Mouse (Mus musculus) spleen, embryonic (tissue): ENCODE measurements around the gene Patz1.

ENCODE experiments used
- CTCF ChIA-PET: fragments of 350-600 bp; sonication (Branson Sonifier 250); formaldehyde crosslinking; loops from one replicate; lab custom pipeline; 2022; lab: Charles Lee

The Patz1 gene

DNA sequence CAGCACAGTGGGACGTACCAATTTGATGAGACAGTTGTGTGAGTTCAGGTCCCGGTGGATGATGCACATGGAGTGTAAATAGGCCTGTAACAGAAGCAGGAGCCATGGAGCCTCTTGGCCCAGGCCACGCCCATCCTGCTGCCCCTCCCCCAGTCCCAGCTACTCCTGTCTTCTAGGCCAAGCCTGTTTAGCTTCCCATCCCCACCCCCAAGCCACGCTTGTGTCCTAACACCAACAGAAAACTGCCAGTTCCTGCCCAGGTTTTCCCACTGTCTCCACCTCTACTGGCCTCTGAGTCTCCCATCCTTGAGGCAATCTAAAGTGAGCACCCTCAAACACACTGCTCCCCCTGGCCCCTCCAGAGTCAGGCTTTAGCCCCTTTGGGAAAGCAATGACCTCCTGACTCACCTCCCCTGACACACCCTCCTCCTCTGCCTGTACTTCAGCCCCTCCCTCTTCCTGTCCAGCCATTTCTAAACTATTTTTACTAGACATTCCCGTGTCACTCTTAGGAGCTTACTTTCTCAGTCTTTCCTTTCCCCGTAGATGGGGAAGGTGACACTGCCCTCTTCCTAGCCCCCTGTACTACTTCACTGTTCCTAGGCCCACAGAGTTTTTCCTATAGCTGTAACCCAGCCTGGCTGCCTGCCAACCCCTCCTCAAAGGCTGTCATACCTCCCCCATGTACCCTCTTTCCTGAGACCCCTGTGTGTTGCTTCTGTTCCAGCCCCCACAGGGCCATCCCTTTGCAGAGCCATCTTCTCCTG is 60.1 kb downstream of the Patz1 start:
- CTCF ChIA-PET: interaction anchor here (0.5 to 0.6 kb wide), 3 partner anchors 8 to 236 kb away, joined by 3 read pairs; no protein-coding TSS in a partner anchor

DNA sequence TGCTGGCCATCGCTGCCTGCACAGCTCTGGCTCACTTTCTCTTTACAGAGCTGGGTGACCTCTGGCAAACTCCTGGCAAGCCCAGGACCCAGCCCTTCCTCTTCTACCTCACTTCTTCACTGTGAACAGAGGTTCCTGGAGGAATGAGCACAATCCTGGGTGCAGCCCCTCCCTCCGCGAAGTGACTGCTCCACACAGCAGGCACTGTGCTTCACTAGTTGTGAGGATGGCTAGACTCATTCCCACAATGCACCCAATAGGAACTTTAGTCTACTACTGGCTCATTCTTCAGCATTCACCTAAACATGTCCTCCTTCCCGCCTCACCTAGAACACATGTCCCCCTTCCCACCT is 60.6 kb downstream of the Patz1 start:
- CTCF ChIA-PET: no interaction called here

DNA sequence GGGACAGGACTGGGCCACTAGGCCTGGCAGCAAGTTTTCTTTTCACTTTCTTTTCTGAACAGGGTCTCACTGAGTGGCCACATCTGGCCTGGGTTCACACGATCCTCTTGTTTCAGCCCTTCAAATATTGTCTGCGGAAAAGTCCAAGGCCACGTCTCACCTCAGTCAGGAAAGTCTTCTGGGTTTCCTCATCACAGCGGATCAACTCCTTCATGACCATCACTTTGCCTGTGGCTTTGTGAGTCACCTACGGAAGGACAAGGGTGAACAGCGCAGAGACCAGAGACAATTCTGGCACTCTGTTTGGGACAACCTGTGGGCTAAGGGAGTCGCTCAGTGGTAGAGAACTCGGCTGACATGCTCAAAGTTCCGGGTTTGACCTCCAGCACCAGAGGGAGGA is 63.5 kb downstream of the Patz1 start:
- CTCF ChIA-PET: interaction anchor here (0.5 kb wide), 1 partner anchor 128 kb away, joined by 3 read pairs; no protein-coding TSS in a partner anchor

DNA sequence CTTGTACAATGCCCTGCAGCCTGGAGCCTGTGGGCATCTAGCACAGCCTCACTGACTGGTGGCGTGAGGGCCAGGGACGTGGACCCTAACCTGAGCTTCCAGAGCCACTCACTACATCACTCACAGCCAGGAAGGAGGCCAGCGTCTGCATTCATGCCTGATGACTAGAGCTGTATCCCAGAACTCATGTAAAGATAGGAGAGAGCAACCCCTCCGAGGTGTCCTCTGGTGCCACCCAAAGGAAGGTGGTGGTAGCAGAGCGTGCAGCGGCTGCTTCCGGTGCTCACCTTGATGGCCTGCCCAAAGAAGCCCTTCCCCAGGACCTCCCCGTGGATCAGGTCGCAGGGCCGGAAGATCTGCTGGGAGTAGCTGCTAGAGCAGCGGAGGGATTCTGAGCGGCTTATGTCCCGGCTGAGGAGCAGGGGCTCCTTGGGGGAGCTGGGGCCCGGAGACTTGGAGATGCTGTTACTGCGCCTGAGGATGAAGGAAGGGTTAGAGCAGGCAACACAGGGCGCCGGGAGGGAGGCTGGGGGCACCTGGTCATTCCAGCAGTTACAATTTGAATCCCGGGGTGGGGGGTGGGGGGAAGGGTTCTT is 64.4 kb downstream of the Patz1 start:
- CTCF ChIA-PET: interaction anchor here (0.6 kb wide), 1 partner anchor 25 kb away, joined by 4 read pairs; no protein-coding TSS in a partner anchor
